Mouse (Mus musculus): ENCODE results near the gene Shc1. TPM values are rescaled to one million over a fixed set of nuclear protein-coding genes. Genes with fewer than 3 reads are reported as not detected.

Shc1 gene
- polyA plus RNA-seq (2015; fragmentation: Nextera tagmentation; extraction: Ambion mirVana), result 24.3 and 24.4 TPM in 2 replicates

- peak; percentile 97 for ATAC-seq (ENCODE audit: low FRiP score)
- H3K27ac ChIP-seq, result peak within 1 kb of the TSS; percentile 87
- WGBS, result under 1% methylated on average over 39 of the region's 39 CpGs
- H3K36me3 ChIP-seq, result peaks cover 23% of the 10 kb centered on the region
- H3K9ac ChIP-seq, result peak within 1 kb of the TSS; percentile 68
- peak within 1 kb of the TSS; percentile 82 for H3K4me2 ChIP-seq
- no peaks in the 10 kb centered on the region for H3K27me3 ChIP-seq
- H3K4me3 ChIP-seq, result peak within 1 kb of the TSS; percentile 54
- H3K9me3 ChIP-seq, result no peaks in the 10 kb centered on the region
- H3K4me1 ChIP-seq (replicated peaks), result peaks cover 43% of the 10 kb centered on the region
Observed at GRCm38 (mm10) chr3:89418170-89418860, at the start of gene Shc1, which contains the start of gene Cks1b. Gene Shc1 (plus strand): TSS chr3:89418443. Gene Cks1b (minus strand): TSS chr3:89418383.

- Histone ChIP-seq H3K27ac (no peak overlapping the region), H3K4me2 (no peak overlapping the region), H3K4me3 (no peak overlapping the region), H3K9ac (no peak overlapping the region), H3K9me3 (no peaks in the 10 kb centered on the region), H3K27me3 (peaks cover 7% of the 10 kb centered on the region; the same call in 1 of the 2 replicates), H3K4me1 (replicated peaks) (peaks cover 10% of the 10 kb centered on the region), H3K36me3 (no peaks in the 10 kb centered on the region)
- 44% methylated on average over 5 of the region's 5 CpGs for WGBS
- no peak for ATAC-seq (ENCODE audit: low FRiP score)
Observed at GRCm38 (mm10) chr3:89373581-89374231, 44.5 kb upstream of the Shc1 start.

- Histone ChIP-seq H3K4me3 (no peak overlapping the region), H3K9ac (0 out of 2 replicates have a peak overlapping the region, but pooled peaks have one; percentile 80)
- WGBS, result 74% methylated on average over 4 of the region's 4 CpGs
Observed at GRCm38 (mm10) chr3:89377831-89378230, 40.4 kb upstream of the Shc1 start.

GRCm38 (mm10) chr3:89378394-89379067 lies 39.7 kb upstream of the Shc1 start:
- under 1% methylated on average over 28 of the region's 29 CpGs for WGBS
- peak; percentile 86 for ATAC-seq (ENCODE audit: low FRiP score)
- Histone ChIP-seq H3K36me3 (no peaks in the 10 kb centered on the region), H3K9ac (peak overlapping the region; percentile 80), H3K4me2 (peak overlapping the region; percentile 85), H3K27me3 (peaks cover 1% of the 10 kb centered on the region; the same call in 1 of the 2 replicates), H3K4me1 (replicated peaks) (peaks cover 22% of the 10 kb centered on the region), H3K4me3 (peak overlapping the region; percentile 57), H3K27ac (peak overlapping the region; percentile 30), H3K9me3 (no peaks in the 10 kb centered on the region)

More at GRCm38 (mm10) chr3:89377831-89378230, 40.4 kb upstream of the Shc1 start:
- no peaks in the 10 kb centered on the region for H3K9me3 ChIP-seq
- peak; percentile 4; the same call in 1 of the 2 replicates for ATAC-seq (ENCODE audit: low FRiP score)
- no peaks in the 10 kb centered on the region for H3K36me3 ChIP-seq
- H3K27ac ChIP-seq, result no peak overlapping the region
- H3K4me1 ChIP-seq (replicated peaks), result peaks cover 22% of the 10 kb centered on the region
- peaks cover 4% of the 10 kb centered on the region; the same call in 1 of the 2 replicates for H3K27me3 ChIP-seq
- peak overlapping the region; percentile 85; the same call in 1 of the 2 replicates for H3K4me2 ChIP-seq

GRCm38 (mm10) chr3:89379388-89380131 lies 38.7 kb upstream of the Shc1 start:
- no peak overlapping the region for H3K9ac ChIP-seq
- no peak for ATAC-seq (ENCODE audit: low FRiP score)
- H3K4me2 ChIP-seq, result peak overlapping the region; percentile 85; the same call in 1 of the 2 replicates
- no peak overlapping the region for H3K4me3 ChIP-seq
- H3K27me3 ChIP-seq, result no peaks in the 10 kb centered on the region
- H3K9me3 ChIP-seq, result no peaks in the 10 kb centered on the region
- no peak overlapping the region for H3K27ac ChIP-seq
- no peaks in the 10 kb centered on the region for H3K36me3 ChIP-seq
- H3K4me1 ChIP-seq (replicated peaks), result peaks cover 22% of the 10 kb centered on the region
- WGBS, result 89% methylated on average over 31 of the region's 31 CpGs

GRCm38 (mm10) chr3:89380291-89380690 lies 38.0 kb upstream of the Shc1 start:
- Histone ChIP-seq H3K4me2 (no peak overlapping the region), H3K27ac (no peak overlapping the region), H3K9me3 (no peaks in the 10 kb centered on the region), H3K9ac (no peak overlapping the region), H3K4me3 (no peak overlapping the region), H3K36me3 (no peaks in the 10 kb centered on the region), H3K4me1 (replicated peaks) (peaks cover 22% of the 10 kb centered on the region), H3K27me3 (no peaks in the 10 kb centered on the region)
- ATAC-seq (ENCODE audit: low FRiP score), result no peak
- 95% methylated on average over 14 of the region's 14 CpGs for WGBS

GRCm38 (mm10) chr3:89380711-89381110 lies 37.5 kb upstream of the Shc1 start:
- no peak overlapping the region for H3K4me3 ChIP-seq
- no peaks in the 10 kb centered on the region for H3K36me3 ChIP-seq
- 92% methylated on average over 18 of the region's 18 CpGs for WGBS
- no peak overlapping the region for H3K9ac ChIP-seq
- ATAC-seq (ENCODE audit: low FRiP score), result no peak
- H3K9me3 ChIP-seq, result no peaks in the 10 kb centered on the region
- no peak overlapping the region for H3K27ac ChIP-seq
- no peak overlapping the region for H3K4me2 ChIP-seq
- H3K4me1 ChIP-seq (replicated peaks), result peaks cover 22% of the 10 kb centered on the region
- 0 out of 2 replicates have a peak, but pooled peaks cover under 1% of the 10 kb centered on the region for H3K27me3 ChIP-seq

GRCm38 (mm10) chr3:89381233-89381632 lies 37.0 kb upstream of the Shc1 start:
- no peak overlapping the region for H3K27ac ChIP-seq

GRCm38 (mm10) chr3:89382033-89382882 lies 36.0 kb upstream of the Shc1 start:
- no peak for ATAC-seq (ENCODE audit: low FRiP score)
- Histone ChIP-seq H3K9ac (no peak overlapping the region), H3K27me3 (0 out of 2 replicates have a peak, but pooled peaks cover 8% of the 10 kb centered on the region), H3K4me1 (replicated peaks) (peaks cover 29% of the 10 kb centered on the region), H3K9me3 (no peaks in the 10 kb centered on the region), H3K4me3 (no peak overlapping the region), H3K4me2 (no peak overlapping the region), H3K36me3 (no peaks in the 10 kb centered on the region), H3K27ac (no peak overlapping the region)
- WGBS, result 86% methylated on average over 9 of the region's 9 CpGs

More at GRCm38 (mm10) chr3:89381233-89381632, 37.0 kb upstream of the Shc1 start:
- H3K36me3 ChIP-seq, result no peaks in the 10 kb centered on the region
- 0 out of 2 replicates have a peak, but pooled peaks cover 6% of the 10 kb centered on the region for H3K27me3 ChIP-seq
- H3K4me2 ChIP-seq, result no peak overlapping the region
- peaks cover 22% of the 10 kb centered on the region for H3K4me1 ChIP-seq (replicated peaks)
- no peak overlapping the region for H3K9ac ChIP-seq
- ATAC-seq (ENCODE audit: low FRiP score), result no peak
- WGBS, result 85% methylated on average over 11 of the region's 11 CpGs
- H3K9me3 ChIP-seq, result no peaks in the 10 kb centered on the region
- no peak overlapping the region for H3K4me3 ChIP-seq

- ATAC-seq (ENCODE audit: low FRiP score), result no peak
- Histone ChIP-seq H3K36me3 (no peaks in the 10 kb centered on the region), H3K4me1 (replicated peaks) (peaks cover 28% of the 10 kb centered on the region), H3K4me3 (no peak overlapping the region), H3K4me2 (no peak overlapping the region), H3K27ac (no peak overlapping the region), H3K27me3 (0 out of 2 replicates have a peak, but pooled peaks cover 13% of the 10 kb centered on the region), H3K9ac (no peak overlapping the region), H3K9me3 (no peaks in the 10 kb centered on the region)
- 85% methylated on average over 5 of the region's 5 CpGs for WGBS
Observed at GRCm38 (mm10) chr3:89382950-89383349, 35.3 kb upstream of the Shc1 start.
